Mouse (Mus musculus) large intestine, adult 2 months (tissue): ENCODE measurements around the gene Zfp106. TPM values are rescaled to one million over a fixed set of nuclear protein-coding genes. Genes with fewer than 3 reads are reported as not detected.

Experiments
- DNase-seq: peaks from one replicate; pipeline ENCODE4 v3.0.0-alpha.2; 2012; ENCODE audit warnings: low read depth, low spot score
- WGBS: fragments of 180-500 bp; shearing (Covaris S2); methylation state at CpG from one replicate; pipeline ENCODE4 v1.1.7; 2018; 5-methylcytosine and 5-hydroxymethylcytosine counted together
- polyA plus RNA-seq: library from polyadenylated mRNA; depleted of rRNA; stranded (reverse); fragments of >200 nt; gene quantifications from 2 replicates; pipeline ENCODE4 v1.2.3, GENCODE M21; 2012

Gene Zfp106
- polyA plus RNA-seq, 1 experiment = 27.4 TPM

GRCm38 (mm10) chr2:120561524-120561923 is 2.1 kb downstream of the Zfp106 start:
- DNase-seq = no peak
- 81% methylated on average over 1 of the region's 1 CpGs for WGBS

GRCm38 (mm10) chr2:120558813-120559212 is 4.8 kb downstream of the Zfp106 start:
- WGBS = 72% methylated on average over 3 of the region's 3 CpGs
- no peak for DNase-seq

- DNase-seq = no peak
- WGBS = 21% methylated on average over 3 of the region's 3 CpGs
Measured at GRCm38 (mm10) chr2:120556868-120557267, 6.8 kb downstream of the Zfp106 start.

DNA sequence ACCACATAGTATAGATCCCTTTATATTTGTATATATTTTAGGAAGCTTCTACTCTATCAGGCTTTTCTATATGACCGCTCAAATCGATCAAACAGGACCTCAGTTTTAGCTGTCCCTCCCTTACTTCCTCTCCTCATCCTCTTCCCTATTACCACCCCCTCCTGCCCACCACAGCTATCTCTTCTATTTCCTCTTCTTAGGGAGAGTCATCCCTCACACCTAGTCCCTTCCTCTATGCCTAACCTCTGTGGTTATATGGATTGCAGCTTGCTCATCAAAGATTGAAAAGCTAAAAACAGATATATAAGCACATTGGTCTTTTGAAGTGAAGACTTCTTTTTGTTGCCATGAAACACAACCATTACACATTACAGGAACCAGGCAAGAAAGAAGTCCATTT is 18.9 kb downstream of the Zfp106 start:
- 93% methylated on average over 2 of the region's 2 CpGs for WGBS
- no peak for DNase-seq

- no peak for DNase-seq
Measured at GRCm38 (mm10) chr2:120539778-120540208, 23.9 kb downstream of the Zfp106 start.

GRCm38 (mm10) chr2:120539333-120539732 is 24.3 kb downstream of the Zfp106 start:
- 72% methylated on average over 3 of the region's 3 CpGs for WGBS
- no peak for DNase-seq

More at GRCm38 (mm10) chr2:120539778-120540208, 23.9 kb downstream of the Zfp106 start:
- 6% methylated on average over 1 of the region's 1 CpGs for WGBS

GRCm38 (mm10) chr2:120531223-120531622 is 32.4 kb downstream of the Zfp106 start:
- WGBS = 88% methylated on average over 4 of the region's 4 CpGs

GRCm38 (mm10) chr2:120529531-120529930 is 34.1 kb downstream of the Zfp106 start:
- DNase-seq = no peak

More at GRCm38 (mm10) chr2:120531223-120531622, 32.4 kb downstream of the Zfp106 start:
- no peak for DNase-seq

GRCm38 (mm10) chr2:120526771-120527170 is 36.9 kb downstream of the Zfp106 start:
- DNase-seq = no peak
- WGBS = 85% methylated on average over 5 of the region's 5 CpGs

DNA sequence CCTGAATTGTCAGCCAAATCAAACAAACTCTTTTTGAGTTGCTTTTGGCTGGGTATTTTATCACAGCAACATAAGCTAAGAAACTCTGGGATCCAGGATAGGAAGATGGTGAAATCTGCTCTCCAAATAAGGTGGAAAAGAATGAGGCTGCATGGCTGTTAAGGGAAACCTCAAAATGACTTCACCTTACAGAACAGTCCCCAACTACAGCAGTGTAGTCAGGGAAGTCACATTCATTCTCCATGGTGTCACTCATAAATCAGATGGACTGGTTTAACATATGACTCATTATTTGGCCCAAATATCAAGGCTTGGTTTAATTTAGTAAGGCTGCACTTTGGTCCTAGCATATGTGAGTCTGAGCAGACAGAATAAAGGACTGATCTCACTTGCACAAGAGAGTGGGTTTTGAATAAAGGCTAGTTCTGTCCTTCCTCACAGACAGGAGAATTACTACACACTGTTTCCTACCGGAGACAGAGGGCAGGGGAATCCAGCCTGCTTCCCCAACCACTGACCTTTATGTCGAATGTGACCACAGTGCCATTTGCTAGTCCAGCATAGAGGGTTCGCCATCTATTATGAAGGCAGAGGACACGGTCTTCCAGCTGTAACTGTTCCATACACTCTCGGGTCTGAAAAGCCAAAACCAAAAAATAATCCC is 45.0 kb downstream of the Zfp106 start:
- 88% methylated on average over 5 of the region's 5 CpGs for WGBS
- DNase-seq = no peak

- DNase-seq = no peak
- WGBS = 74% methylated on average over 4 of the region's 4 CpGs
Measured at GRCm38 (mm10) chr2:120514181-120514580, 49.5 kb downstream of the Zfp106 start.

DNA sequence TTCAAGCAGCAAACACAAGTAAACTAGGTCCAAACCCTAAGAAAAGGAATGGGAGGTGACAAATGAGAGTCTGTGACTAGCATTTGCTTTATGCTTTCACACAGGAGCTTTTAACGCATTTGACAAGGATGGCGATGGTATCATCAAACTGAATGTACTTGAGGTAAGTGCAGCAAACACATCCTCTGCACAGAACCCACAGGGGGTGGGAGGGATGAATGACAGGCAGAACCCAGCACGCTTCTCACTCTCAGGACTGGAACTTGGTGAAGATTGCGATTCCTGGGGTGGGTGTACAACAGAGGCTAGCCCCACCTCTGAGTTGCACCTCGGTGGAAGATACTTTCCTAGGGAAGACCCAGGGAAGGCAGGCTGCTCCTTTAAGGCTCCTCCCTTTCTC is 59.7 kb downstream of the Zfp106 start:
- DNase-seq = no peak
- 78% methylated on average over 5 of the region's 5 CpGs for WGBS

- WGBS = 83% methylated on average over 6 of the region's 6 CpGs
- DNase-seq = no peak
Measured at GRCm38 (mm10) chr2:120503094-120503493, 60.5 kb downstream of the Zfp106 start.

- DNase-seq = no peak
- 49% methylated on average over 3 of the region's 3 CpGs for WGBS
Measured at GRCm38 (mm10) chr2:120502605-120502990, 61.0 kb downstream of the Zfp106 start.

GRCm38 (mm10) chr2:120501931-120502604 is 61.6 kb downstream of the Zfp106 start:
- WGBS = 54% methylated on average over 13 of the region's 13 CpGs
- DNase-seq = no peak

- WGBS = 33% methylated on average over 17 of the region's 17 CpGs
- no peak for DNase-seq
Measured at GRCm38 (mm10) chr2:120501136-120501918, 62.3 kb downstream of the Zfp106 start.

GRCm38 (mm10) chr2:120499971-120500471 is 63.6 kb downstream of the Zfp106 start:
- DNase-seq = no peak
- 40% methylated on average over 6 of the region's 6 CpGs for WGBS

DNA sequence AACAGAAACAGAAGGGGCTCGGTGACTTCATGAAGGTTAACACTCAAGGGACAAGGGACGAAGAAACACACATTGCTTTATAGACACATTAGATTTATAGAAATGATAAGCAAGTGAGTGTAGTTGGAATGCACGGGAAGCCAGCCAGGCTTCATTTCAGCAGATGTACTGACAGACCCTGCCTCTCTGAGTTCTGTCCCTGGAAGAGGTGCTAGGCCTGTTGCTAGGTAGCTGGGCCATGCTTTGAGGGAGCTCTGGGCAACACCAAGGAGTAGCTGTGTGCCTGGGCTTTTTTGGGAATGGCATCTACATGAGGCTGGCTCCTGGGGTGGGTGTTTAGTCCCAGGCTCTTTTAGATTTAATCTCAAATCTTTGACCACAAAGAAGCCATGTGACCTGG is 67.1 kb downstream of the Zfp106 start:
- WGBS = 39% methylated on average over 3 of the region's 3 CpGs
- DNase-seq = no peak

DNA sequence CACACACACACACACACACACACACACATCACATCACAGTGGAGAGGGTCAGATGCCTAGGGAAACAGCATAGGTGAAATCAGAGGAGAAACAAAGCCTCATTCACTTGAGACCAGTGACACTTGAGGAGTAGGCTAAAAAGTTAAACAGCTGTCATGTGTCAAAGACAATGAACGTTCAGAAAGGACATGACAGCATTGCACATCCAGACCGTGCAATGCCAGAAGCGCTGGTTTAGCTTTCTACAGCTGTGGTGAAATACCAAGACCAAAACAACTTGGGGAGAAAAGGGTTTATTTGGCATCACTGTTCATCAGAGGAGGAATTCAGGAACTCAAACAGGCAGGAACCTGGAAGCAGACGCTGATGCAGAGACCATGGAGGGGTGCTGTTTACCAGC is 70.4 kb downstream of the Zfp106 start:
- DNase-seq = no peak
- 55% methylated on average over 4 of the region's 4 CpGs for WGBS

DNA sequence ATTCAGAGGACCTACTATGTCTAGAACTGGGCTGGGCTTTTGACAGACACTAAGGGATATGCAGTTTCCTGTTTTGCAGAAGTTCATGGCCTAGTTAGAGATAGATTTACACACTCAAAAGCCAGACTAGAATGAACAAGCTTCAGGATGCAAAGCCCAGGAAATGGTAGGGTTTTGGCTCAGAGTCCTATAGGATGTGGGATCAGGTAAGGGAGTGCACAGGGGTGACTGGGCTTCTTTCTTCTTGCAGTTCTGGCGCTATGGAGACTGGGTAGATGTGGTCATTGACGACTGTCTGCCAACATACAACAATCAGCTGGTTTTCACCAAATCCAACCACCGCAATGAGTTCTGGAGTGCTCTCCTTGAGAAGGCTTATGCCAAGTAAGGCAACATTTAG is 79.4 kb downstream of the Zfp106 start:
- 96% methylated on average over 3 of the region's 3 CpGs for WGBS
- no peak for DNase-seq
